Mouse (Mus musculus) megakaryocyte progenitor cell, adult 5-6 weeks (primary cell): ENCODE results near the gene Gm42957. TPM values are rescaled to one million over a fixed set of nuclear protein-coding genes. Genes with fewer than 3 reads are reported as not detected.
"Not testable (repeated sequence)": the region's sequence is repeated elsewhere in the genome, so short reads cannot be mapped to it uniquely, and the experiment has no call there.

Experiments
- ATAC-seq: replicated peaks from 2 replicates; pipeline ENCODE4 v1.8.0; 2016; ENCODE audit warnings: mild to moderate bottlenecking, moderate TSS enrichment, inconsistent platforms; ENCODE audit not compliant: poor library complexity
- total RNA-seq, 2 experiments: library from RNA; stranded (forward) in 1 of 2; stranded (reverse) in 1 of 2; fragments of 157-497, 149-512 nt in 1 of 2; fragments of 200-1000 nt in 1 of 2; gene quantifications; 2 replicates each; pipeline versions ENCODE4 v1.2.3 to v1.2.4; 2015 to 2017

Gm42957 gene
- total RNA-seq, 2 experiments from 2014 or later, result 0.10 TPM; not detected in 1

GRCm38 (mm10) chr3:96617941-96618340, 17.3 kb upstream of the Gm42957 start:
- no peak for ATAC-seq

DNA sequence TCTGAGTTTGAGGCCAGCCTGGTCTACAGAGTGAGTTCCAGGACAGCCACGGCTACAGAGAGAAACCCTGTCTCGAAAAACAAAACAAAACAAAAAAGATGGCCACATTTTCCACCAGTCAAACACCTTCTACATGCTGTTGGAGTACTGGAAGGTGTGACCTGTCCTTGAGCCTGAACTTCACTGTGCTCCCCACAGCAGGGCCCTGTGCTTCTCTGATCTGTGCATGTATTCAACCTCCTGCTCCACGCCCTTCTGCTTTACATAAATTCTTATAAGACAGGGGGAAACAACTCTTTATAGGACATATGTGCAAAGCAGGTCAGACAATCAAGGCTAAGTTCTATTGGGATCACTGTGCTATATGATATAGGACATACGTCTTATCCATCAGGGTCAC, 12.1 kb upstream of the Gm42957 start:
- no peak for ATAC-seq

- ATAC-seq, result peak; percentile 97
Measured at GRCm38 (mm10) chr3:96629729-96630600, 5.3 kb upstream of the Gm42957 start, which contains the start of gene Rbm8a. Gene Rbm8a, plus strand, starts transcription at chr3:96629933.

- ATAC-seq, result no peak
Measured at GRCm38 (mm10) chr3:96632058-96632457, 3.2 kb upstream of the Gm42957 start.

- no peak for ATAC-seq
Measured at GRCm38 (mm10) chr3:96634015-96634414, 1.3 kb upstream of the Gm42957 start.

- no peak for ATAC-seq
Measured at GRCm38 (mm10) chr3:96635906-96636305, 632 bp downstream of the Gm42957 start.

GRCm38 (mm10) chr3:96636448-96636847, 1.2 kb downstream of the Gm42957 start:
- ATAC-seq, result no peak

DNA sequence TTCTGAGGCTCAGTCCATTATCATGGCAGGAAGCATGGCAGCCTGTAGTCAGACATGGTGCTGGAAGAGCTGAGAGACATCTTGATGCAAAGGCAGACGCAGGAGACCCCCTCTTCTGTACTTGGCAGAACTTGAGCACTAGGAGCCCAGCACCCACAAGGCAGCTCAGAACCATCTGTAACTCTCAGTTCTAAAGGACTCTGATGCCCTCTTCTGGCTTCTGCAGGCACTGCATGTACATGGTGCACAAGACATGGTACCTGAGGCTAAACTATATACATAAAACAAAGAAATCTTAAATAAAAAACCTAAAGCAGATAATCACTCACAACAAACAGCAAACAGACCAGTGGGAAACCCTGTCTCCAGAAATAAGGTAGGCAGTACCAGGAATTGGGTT, 3.9 kb downstream of the Gm42957 start:
- peak; percentile 70 for ATAC-seq

DNA sequence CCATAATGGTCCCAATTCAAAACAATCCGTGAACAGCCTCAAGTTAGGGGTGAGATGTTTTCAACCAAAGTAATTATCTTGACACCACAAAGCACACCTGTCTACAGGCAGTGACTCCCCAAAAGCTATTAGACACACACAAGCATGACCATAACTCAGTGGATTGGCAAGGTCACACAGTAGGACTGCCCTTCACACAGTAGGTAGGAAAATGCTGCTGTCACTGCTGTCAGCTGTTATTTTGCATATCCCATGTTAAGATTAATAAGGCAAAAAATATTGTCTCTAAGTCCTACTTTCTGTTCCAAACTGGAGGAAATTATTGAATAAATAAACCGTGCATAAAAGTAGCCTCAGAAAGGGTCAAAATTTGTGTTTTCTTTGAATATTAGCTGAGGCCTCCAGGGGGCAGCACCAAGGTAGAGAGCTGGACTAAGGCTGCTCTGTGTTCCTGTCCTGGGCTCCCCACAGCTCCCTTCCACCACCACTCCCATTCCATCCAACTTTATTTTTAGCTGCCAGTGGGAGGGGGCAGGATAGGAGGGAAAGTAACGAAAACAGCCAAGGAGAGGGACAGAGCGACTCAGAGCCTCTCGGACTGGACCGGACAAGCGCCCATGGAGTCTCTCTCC, 9.9 kb downstream of the Gm42957 start, which contains the start of gene Itga10:
Gene Itga10, plus strand, starts transcription at position 567 of the 632 bp plus-strand sequence.
- ATAC-seq, result peak; percentile 71; the same call in 1 of the 2 replicates

DNA sequence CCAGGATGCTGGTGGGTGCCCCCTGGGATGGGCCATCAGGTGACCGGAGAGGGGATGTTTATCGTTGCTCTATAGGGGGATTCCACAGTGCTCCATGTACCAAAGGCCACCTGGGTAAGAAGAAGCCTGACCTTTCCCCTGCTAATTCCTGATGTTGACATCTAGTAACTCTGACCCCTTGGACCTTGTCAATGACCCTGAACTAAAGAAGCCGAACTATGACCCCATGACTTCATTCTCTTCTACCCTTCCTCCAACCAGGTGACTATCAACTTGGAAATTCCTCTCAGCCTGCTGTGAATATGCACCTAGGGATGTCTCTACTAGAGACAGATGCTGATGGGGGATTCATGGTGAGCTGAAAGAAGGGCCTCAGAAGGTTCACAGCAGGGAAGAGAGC, 12.1 kb downstream of the Gm42957 start:
- ATAC-seq, result no peak

DNA sequence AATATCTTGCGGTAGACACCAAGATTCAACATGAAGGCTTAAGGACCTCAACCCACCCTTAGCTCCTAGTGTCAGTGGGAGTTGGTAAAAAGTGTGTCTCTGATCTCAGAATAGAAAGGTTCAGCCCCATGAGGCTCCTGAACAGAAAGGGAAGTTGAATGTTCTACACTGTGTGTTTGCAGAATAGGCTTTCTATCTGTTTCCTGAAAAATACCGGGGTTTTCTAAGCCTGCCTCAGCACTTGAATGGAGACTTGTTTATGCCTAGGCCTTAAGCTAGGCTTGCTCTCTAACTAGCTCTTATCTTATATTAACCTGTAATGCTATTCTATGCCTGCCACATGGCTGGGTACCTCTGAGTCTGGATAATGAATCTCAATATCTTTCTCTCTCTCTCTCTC, 25.6 kb downstream of the Gm42957 start:
- 0 out of 2 replicates have a peak, but pooled peaks have one; percentile 18 for ATAC-seq

DNA sequence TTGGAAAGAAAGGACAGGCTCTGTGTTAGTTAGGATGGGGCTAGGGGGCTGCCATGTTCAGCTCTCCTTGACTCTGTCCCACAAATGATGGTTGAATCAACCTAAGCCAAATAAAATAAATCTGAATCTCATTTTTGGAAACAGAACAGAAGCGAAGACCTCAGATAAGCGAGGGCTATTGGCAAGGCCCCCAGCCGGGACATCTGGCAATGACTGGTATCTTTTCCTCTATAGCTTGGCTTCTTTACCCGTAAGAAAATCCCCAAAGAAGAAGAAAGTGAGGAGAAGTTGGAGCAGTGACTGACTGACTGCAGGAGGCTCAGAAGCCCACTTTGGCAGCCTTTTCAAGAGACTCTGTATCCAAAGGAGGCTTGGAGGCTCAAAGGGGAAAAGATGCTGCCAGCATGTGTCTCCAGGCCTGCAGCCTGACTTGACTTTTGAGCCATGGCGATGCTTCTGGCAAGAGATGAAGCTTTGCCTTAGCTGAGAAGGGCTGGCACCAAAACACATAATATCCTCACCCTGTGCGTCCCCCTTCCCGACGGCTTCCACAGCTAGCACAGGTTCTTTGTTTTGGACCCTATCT, 27.6 kb downstream of the Gm42957 start:
- ATAC-seq, result no peak

GRCm38 (mm10) chr3:96663432-96664239, 28.4 kb downstream of the Gm42957 start:
- ATAC-seq, result peak; percentile 81

GRCm38 (mm10) chr3:96665732-96666363, 30.6 kb downstream of the Gm42957 start:
- not testable (repeated sequence) for ATAC-seq

GRCm38 (mm10) chr3:96666916-96667315, 31.6 kb downstream of the Gm42957 start:
- no peak for ATAC-seq

DNA sequence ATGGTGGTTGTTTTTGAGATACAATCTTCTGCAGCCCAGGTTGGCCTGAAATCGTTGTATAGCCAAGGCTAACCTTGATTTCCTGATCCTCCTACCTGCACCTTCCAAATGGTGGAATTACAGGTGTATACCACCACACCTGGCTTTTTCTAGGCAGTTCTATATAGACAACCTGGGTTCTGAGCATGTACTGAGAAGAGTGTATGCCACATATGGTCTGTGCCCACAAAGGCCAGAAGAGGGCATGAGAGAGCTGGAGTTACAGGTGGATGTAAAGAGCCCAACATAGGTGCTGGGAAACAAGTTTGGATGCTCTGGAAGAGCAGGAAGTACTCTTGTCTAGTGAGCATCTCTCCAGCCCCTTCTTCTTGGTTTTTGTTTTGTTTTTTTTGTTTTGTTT, 32.0 kb downstream of the Gm42957 start:
- peak; percentile 47; the same call in 1 of the 2 replicates for ATAC-seq

GRCm38 (mm10) chr3:96668424-96669067, 33.3 kb downstream of the Gm42957 start:
- ATAC-seq, result no peak

- peak; percentile 96 for ATAC-seq
Measured at GRCm38 (mm10) chr3:96669727-96670468, 34.6 kb downstream of the Gm42957 start, which contains the start of gene Ankrd35. Gene Ankrd35, plus strand, starts transcription at chr3:96670131.

DNA sequence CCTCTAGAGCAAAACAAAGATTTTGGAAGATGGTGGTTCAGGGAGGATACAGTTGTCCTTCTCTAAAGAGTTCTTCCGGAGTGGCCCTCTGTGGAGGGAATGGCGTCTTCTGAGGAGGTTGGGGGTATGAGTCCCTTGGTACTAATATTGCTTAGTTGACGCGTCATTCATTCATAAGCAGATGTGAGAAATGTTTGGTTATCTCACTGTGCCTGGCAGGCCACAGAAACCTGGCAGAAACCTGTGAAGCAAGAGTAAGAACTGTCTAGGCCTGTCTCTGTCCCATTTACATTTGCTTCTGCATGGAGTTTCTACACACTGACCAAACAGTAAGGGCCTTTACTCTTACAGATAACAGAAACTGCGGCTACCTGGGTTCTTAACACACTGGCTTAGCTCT, 36.2 kb downstream of the Gm42957 start:
- no peak for ATAC-seq
